Mouse (Mus musculus): ENCODE data around the gene Kbtbd3. TPM values are rescaled to one million over a fixed set of nuclear protein-coding genes. Genes with fewer than 3 reads are reported as not detected.

Kbtbd3 gene
- total RNA-seq (2014; rRNA removed): 1.1 and 1.6 TPM in 2 replicates
- polyA plus RNA-seq (2012; rRNA removed): 0.22 and 0.25 TPM in 2 replicates

GRCm38 (mm10) chr9:4309351-4310085, at the start of gene Kbtbd3, which contains the start of gene Aasdhppt:
Gene Kbtbd3, plus strand, starts transcription at chr9:4309833.
Gene Aasdhppt, minus strand, starts transcription at chr9:4309471.
- H3K36me3 ChIP-seq (ENCODE audit: control insufficient read depth, insufficient read depth, low read length): no peaks in the 10 kb centered on the region
- peak within 1 kb of the TSS; percentile 62 for H3K27ac ChIP-seq (replicated peaks; ENCODE audit: insufficient read depth, low read depth, low read length)
- H3K27me3 ChIP-seq (ENCODE audit: control insufficient read depth, insufficient read depth, low read length): no peaks in the 10 kb centered on the region
- DNase-seq (ENCODE audit: extremely low read depth, low read depth, low spot score): peak; percentile 99
- H3K4me1 ChIP-seq (ENCODE audit: control insufficient read depth, insufficient read depth, low read length): peaks cover 5% of the 10 kb centered on the region; the same call in 1 of the 2 replicates
- H3K79me2 ChIP-seq (ENCODE audit: control insufficient read depth, insufficient read depth, low read length): no peaks in the 10 kb centered on the region; the same call in 1 of the 2 replicates
- under 1% methylated on average over 53 of the region's 53 CpGs for WGBS
- H3K9ac ChIP-seq (ENCODE audit: low read depth, low read length): peak within 1 kb of the TSS; percentile 78
- TF ChIP-seq POLR2A (IDR thresholded peaks at IDR 0.05; ENCODE audit: extremely low read depth, insufficient read depth, low read length) (peak; percentile 75), CTCF (IDR thresholded peaks at IDR 0.05; ENCODE audit: low read depth, low read length) (no peak)
- H3K4me3 ChIP-seq (ENCODE audit: insufficient read depth, low read depth, low read length): peak within 1 kb of the TSS; percentile 74

DNA sequence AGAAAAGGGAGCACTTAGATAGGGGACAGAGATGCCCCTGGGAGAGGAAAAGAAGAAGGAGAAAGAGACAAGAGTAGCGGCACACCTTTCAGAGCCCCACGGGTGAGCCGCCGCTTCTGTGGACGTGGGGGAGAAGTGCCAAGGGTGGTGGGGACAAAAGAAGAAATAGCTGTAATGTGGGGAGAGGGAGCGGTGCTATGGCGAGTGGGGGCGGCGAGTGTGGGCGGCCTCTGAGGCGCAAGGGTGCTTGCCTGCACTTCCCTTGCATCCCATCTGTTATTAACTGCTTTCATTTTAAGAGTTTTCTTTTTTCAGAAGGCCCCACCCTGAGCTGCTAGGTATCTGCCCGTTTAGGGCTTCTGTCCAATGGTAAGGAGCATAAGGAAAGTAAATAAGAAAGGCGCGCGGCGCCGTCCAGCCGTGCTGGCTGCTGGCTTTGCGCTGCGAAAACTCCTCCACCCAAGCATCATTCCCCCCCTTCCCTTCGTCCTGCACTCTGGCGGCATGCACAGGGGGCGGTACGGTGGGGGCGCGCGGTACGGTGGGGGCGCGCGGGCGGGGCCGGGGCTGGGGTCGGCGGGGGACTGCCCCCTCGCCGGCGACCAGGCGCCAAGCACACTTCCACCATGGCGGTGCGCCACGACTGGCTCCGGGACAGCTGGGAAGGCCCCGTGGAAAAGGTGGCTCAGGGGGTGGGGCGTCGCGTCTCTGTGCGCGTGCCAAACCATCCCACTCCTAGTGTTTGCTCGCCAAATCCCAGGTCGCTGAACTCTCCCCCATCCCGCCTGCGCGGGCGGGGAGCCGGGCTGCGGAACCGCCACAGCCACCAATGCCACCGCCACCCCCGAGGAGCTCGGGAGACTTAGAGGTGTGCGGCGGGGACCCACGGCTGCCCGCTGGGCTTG, 49.5 kb upstream of the Kbtbd3 start:
- no peaks in the 10 kb centered on the region for H3K27me3 ChIP-seq (ENCODE audit: control insufficient read depth, insufficient read depth, low read length)
- H3K79me2 ChIP-seq (ENCODE audit: control insufficient read depth, insufficient read depth, low read length): no peaks in the 10 kb centered on the region
- peak overlapping the region; percentile 49 for H3K4me3 ChIP-seq (ENCODE audit: insufficient read depth, low read depth, low read length)
- H3K27ac ChIP-seq (replicated peaks; ENCODE audit: insufficient read depth, low read depth, low read length): no peak overlapping the region
- DNase-seq (ENCODE audit: extremely low read depth, low read depth, low spot score): no peak
- H3K9ac ChIP-seq (ENCODE audit: low read depth, low read length): no peak overlapping the region
- TF ChIP-seq POLR2A (IDR thresholded peaks at IDR 0.05; ENCODE audit: extremely low read depth, insufficient read depth, low read length) (no peak), CTCF (IDR thresholded peaks at IDR 0.05; ENCODE audit: low read depth, low read length) (no peak)
- H3K36me3 ChIP-seq (ENCODE audit: control insufficient read depth, insufficient read depth, low read length): no peaks in the 10 kb centered on the region
- no peaks in the 10 kb centered on the region for H3K4me1 ChIP-seq (ENCODE audit: control insufficient read depth, insufficient read depth, low read length)
- WGBS: 57% methylated on average over 65 of the region's 65 CpGs

GRCm38 (mm10) chr9:4260746-4261090, 48.9 kb upstream of the Kbtbd3 start:
- peak overlapping the region; percentile 49; the same call in 1 of the 2 replicates for H3K4me3 ChIP-seq (ENCODE audit: insufficient read depth, low read depth, low read length)
- H3K27ac ChIP-seq (replicated peaks; ENCODE audit: insufficient read depth, low read depth, low read length): no peak overlapping the region
- no peaks in the 10 kb centered on the region for H3K4me1 ChIP-seq (ENCODE audit: control insufficient read depth, insufficient read depth, low read length)
- no peaks in the 10 kb centered on the region for H3K27me3 ChIP-seq (ENCODE audit: control insufficient read depth, insufficient read depth, low read length)
- no peaks in the 10 kb centered on the region for H3K79me2 ChIP-seq (ENCODE audit: control insufficient read depth, insufficient read depth, low read length)
- no peak for DNase-seq (ENCODE audit: extremely low read depth, low read depth, low spot score)
- TF ChIP-seq CTCF (IDR thresholded peaks at IDR 0.05; ENCODE audit: low read depth, low read length) (no peak), POLR2A (IDR thresholded peaks at IDR 0.05; ENCODE audit: extremely low read depth, insufficient read depth, low read length) (no peak)
- H3K9ac ChIP-seq (ENCODE audit: low read depth, low read length): no peak overlapping the region
- no peaks in the 10 kb centered on the region for H3K36me3 ChIP-seq (ENCODE audit: control insufficient read depth, insufficient read depth, low read length)
- WGBS: 66% methylated on average over 12 of the region's 12 CpGs

- Histone ChIP-seq H3K79me2 (ENCODE audit: control insufficient read depth, insufficient read depth, low read length) (no peaks in the 10 kb centered on the region), H3K36me3 (ENCODE audit: control insufficient read depth, insufficient read depth, low read length) (no peaks in the 10 kb centered on the region), H3K27ac (replicated peaks; ENCODE audit: insufficient read depth, low read depth, low read length) (no peak overlapping the region), H3K9ac (ENCODE audit: low read depth, low read length) (no peak overlapping the region), H3K4me3 (ENCODE audit: insufficient read depth, low read depth, low read length) (no peak overlapping the region), H3K4me1 (ENCODE audit: control insufficient read depth, insufficient read depth, low read length) (no peaks in the 10 kb centered on the region), H3K27me3 (ENCODE audit: control insufficient read depth, insufficient read depth, low read length) (no peaks in the 10 kb centered on the region)
- WGBS: 92% methylated on average over 3 of the region's 3 CpGs
- TF ChIP-seq CTCF (IDR thresholded peaks at IDR 0.05; ENCODE audit: low read depth, low read length): no peak
- TF ChIP-seq POLR2A (IDR thresholded peaks at IDR 0.05; ENCODE audit: extremely low read depth, insufficient read depth, low read length): no peak
- DNase-seq (ENCODE audit: extremely low read depth, low read depth, low spot score): no peak
Observed at GRCm38 (mm10) chr9:4266881-4267280, 42.8 kb upstream of the Kbtbd3 start.

- Histone ChIP-seq H3K79me2 (ENCODE audit: control insufficient read depth, insufficient read depth, low read length) (no peaks in the 10 kb centered on the region), H3K4me1 (ENCODE audit: control insufficient read depth, insufficient read depth, low read length) (no peaks in the 10 kb centered on the region), H3K36me3 (ENCODE audit: control insufficient read depth, insufficient read depth, low read length) (peaks cover 2% of the 10 kb centered on the region; the same call in 1 of the 2 replicates), H3K4me3 (ENCODE audit: insufficient read depth, low read depth, low read length) (no peak overlapping the region), H3K9ac (ENCODE audit: low read depth, low read length) (no peak overlapping the region), H3K27me3 (ENCODE audit: control insufficient read depth, insufficient read depth, low read length) (no peaks in the 10 kb centered on the region), H3K27ac (replicated peaks; ENCODE audit: insufficient read depth, low read depth, low read length) (no peak overlapping the region)
- 64% methylated on average over 3 of the region's 3 CpGs for WGBS
- no peak for DNase-seq (ENCODE audit: extremely low read depth, low read depth, low spot score)
- no peak for TF ChIP-seq CTCF (IDR thresholded peaks at IDR 0.05; ENCODE audit: low read depth, low read length)
- no peak for TF ChIP-seq POLR2A (IDR thresholded peaks at IDR 0.05; ENCODE audit: extremely low read depth, insufficient read depth, low read length)
Observed at GRCm38 (mm10) chr9:4283850-4284249, 25.8 kb upstream of the Kbtbd3 start.
